Mouse (Mus musculus) granulocyte monocyte progenitor cell, adult 5-6 weeks (primary cell): ENCODE measurements around the gene Zfp846. TPM values are rescaled to one million over a fixed set of nuclear protein-coding genes. Genes with fewer than 3 reads are reported as not detected.
A peak's percentile ranks its signal among the peaks of the same experiment; 100 is the strongest.

Experiments
- ATAC-seq: replicated peaks from 2 replicates; pipeline ENCODE4 v1.8.0; 2016; ENCODE audit warnings: mild to moderate bottlenecking, moderate TSS enrichment, inconsistent platforms; ENCODE audit not compliant: poor library complexity, severe bottlenecking
- total RNA-seq, 2 experiments: library from RNA; stranded (forward) in 1 of 2; stranded (reverse) in 1 of 2; fragments of 200-712, 200-1000 nt in 1 of 2; fragments of >200 nt in 1 of 2; fragmentation: Nextera tagmentation in 1 of 2; gene quantifications; 2 replicates each; pipeline ENCODE4 v1.2.3; 2014 to 2017

The Zfp846 gene
- total RNA-seq, 2 experiments from 2014 or later = 4.7 to 7.3 TPM

GRCm38 (mm10) chr9:20636256-20636655 lies 55.2 kb downstream of the Zfp846 start:
- ATAC-seq = no peak

GRCm38 (mm10) chr9:20636790-20637189 lies 55.7 kb downstream of the Zfp846 start:
- ATAC-seq = no peak

GRCm38 (mm10) chr9:20638552-20638951 lies 57.5 kb downstream of the Zfp846 start:
- no peak for ATAC-seq

GRCm38 (mm10) chr9:20639486-20639885 lies 58.4 kb downstream of the Zfp846 start:
- ATAC-seq = no peak

- ATAC-seq = no peak
Observed at GRCm38 (mm10) chr9:20641501-20641900, 60.4 kb downstream of the Zfp846 start.

GRCm38 (mm10) chr9:20642101-20642895 lies 61.2 kb downstream of the Zfp846 start, which contains the start of gene Ubl5:
Gene Ubl5 (plus strand): TSS chr9:20642878.
- ATAC-seq = peak; percentile 54

GRCm38 (mm10) chr9:20642896-20643466 lies 61.9 kb downstream of the Zfp846 start:
- ATAC-seq = peak; percentile 66

- ATAC-seq = 0 out of 2 replicates have a peak, but pooled peaks have one; percentile 9
Observed at GRCm38 (mm10) chr9:20643781-20644180, 62.7 kb downstream of the Zfp846 start.

- peak; percentile 53 for ATAC-seq
Observed at GRCm38 (mm10) chr9:20644360-20645081, 63.4 kb downstream of the Zfp846 start, which contains the start of gene Fbxl12. Gene Fbxl12 (minus strand): TSS chr9:20644767.

GRCm38 (mm10) chr9:20645121-20645520 lies 64.0 kb downstream of the Zfp846 start:
- ATAC-seq = peak; percentile 29

- peak; percentile 90 for ATAC-seq
Observed at GRCm38 (mm10) chr9:20651602-20652259, 70.6 kb downstream of the Zfp846 start, which contains the start of gene Pin1. Gene Pin1 (plus strand): TSS chr9:20652095.

- peak; percentile 31 for ATAC-seq
Observed at GRCm38 (mm10) chr9:20652260-20652658, 71.2 kb downstream of the Zfp846 start.

- ATAC-seq = no peak
Observed at GRCm38 (mm10) chr9:20653859-20654258, 72.8 kb downstream of the Zfp846 start.

Other genes with a start within 250 kb of the Zfp846 start
- not detected in 2 replicates for gene Olfr18, start 245.2 kb upstream of the Zfp846 start, total RNA-seq (2014; fragmentation: Nextera tagmentation)
- not detected in 2 replicates for gene Olfr18, start 245.2 kb upstream of the Zfp846 start, total RNA-seq (2017)
- 20.4 and 25.0 TPM in 2 replicates for gene Zfp560, start 196.1 kb upstream of the Zfp846 start, total RNA-seq (2014; fragmentation: Nextera tagmentation)
- gene Zfp560, start 196.1 kb upstream of the Zfp846 start, total RNA-seq (2017) = 5.6 and 8.1 TPM in 2 replicates
- 19.6 and 28.9 TPM in 2 replicates for gene Zfp26, start 121.1 kb upstream of the Zfp846 start, total RNA-seq (2014; fragmentation: Nextera tagmentation)
- gene Zfp26, start 121.1 kb upstream of the Zfp846 start, total RNA-seq (2017) = 21.0 and 29.0 TPM in 2 replicates
- 18.3 and 22.9 TPM in 2 replicates for gene Zfp426, start 88.5 kb upstream of the Zfp846 start, total RNA-seq (2014; fragmentation: Nextera tagmentation)
- 22.1 and 22.6 TPM in 2 replicates for gene Zfp426, start 88.5 kb upstream of the Zfp846 start, total RNA-seq (2017)
- 40.0 and 43.5 TPM in 2 replicates for gene Zfp266, start 59.9 kb upstream of the Zfp846 start, total RNA-seq (2014; fragmentation: Nextera tagmentation)
- gene Zfp266, start 59.9 kb upstream of the Zfp846 start, total RNA-seq (2017) = 33.1 and 38.8 TPM in 2 replicates
- 459 and 544 TPM in 2 replicates for gene Ubl5, start 61.6 kb downstream of the Zfp846 start, total RNA-seq (2014; fragmentation: Nextera tagmentation)
- gene Ubl5, start 61.6 kb downstream of the Zfp846 start, total RNA-seq (2017) = 101 and 107 TPM in 2 replicates
- 18.2 and 28.0 TPM in 2 replicates for gene Fbxl12, start 63.5 kb downstream of the Zfp846 start, total RNA-seq (2014; fragmentation: Nextera tagmentation)
- gene Fbxl12, start 63.5 kb downstream of the Zfp846 start, total RNA-seq (2017) = 3.7 and 6.3 TPM in 2 replicates
- 14.8 and 22.5 TPM in 2 replicates for gene Pin1, start 70.8 kb downstream of the Zfp846 start, total RNA-seq (2014; fragmentation: Nextera tagmentation)
- gene Pin1, start 70.8 kb downstream of the Zfp846 start, total RNA-seq (2017) = 16.1 and 22.4 TPM in 2 replicates
- not detected in 2 replicates for gene Olfm2, start 165.1 kb downstream of the Zfp846 start, total RNA-seq (2014; fragmentation: Nextera tagmentation)
- 0.09 TPM in 1 of 2 replicates, not detected in the other for gene Olfm2, start 165.1 kb downstream of the Zfp846 start, total RNA-seq (2017)
- gene Col5a3, start 233.8 kb downstream of the Zfp846 start, total RNA-seq (2014; fragmentation: Nextera tagmentation) = 0.28 and 0.41 TPM in 2 replicates
- gene Col5a3, start 233.8 kb downstream of the Zfp846 start, total RNA-seq (2017) = 0.60 and 0.62 TPM in 2 replicates
- gene Rdh8, start 237.2 kb downstream of the Zfp846 start, total RNA-seq (2014; fragmentation: Nextera tagmentation) = not detected in 2 replicates
- not detected in 2 replicates for gene Rdh8, start 237.2 kb downstream of the Zfp846 start, total RNA-seq (2017)